Mouse (Mus musculus) liver, embryonic 16.5 days (tissue): ENCODE measurements around the gene Stard3nl. TPM values are rescaled to one million over a fixed set of nuclear protein-coding genes. Genes with fewer than 3 reads are reported as not detected.

Source experiments
- ATAC-seq: fragments of 200-750 bp; cut with Nextera tagmentation; 2 replicates; pipeline ENCODE4 v1.8.0; 2017; ENCODE audit warnings: low read depth, mild to moderate bottlenecking, moderate number of reproducible peaks, moderate library complexity
- H3K27ac ChIP-seq: fragments of 300-500 bp; sonication (generic); 2 replicates; pipeline ENCODE4 v1.5.1; 2014; ENCODE audit warnings: mild to moderate bottlenecking, low read length
- H3K27me3 ChIP-seq: fragments of 300-500 bp; sonication (generic); 2 replicates; pipeline ENCODE4 v1.6.1; 2014; ENCODE audit warnings: low read depth, low read length, mixed read lengths; ENCODE audit not compliant: control insufficient read depth, insufficient read depth
- H3K36me3 ChIP-seq: fragments of 300-500 bp; sonication (generic); 2 replicates; pipeline ENCODE4 v1.6.1; 2014; ENCODE audit warnings: mild to moderate bottlenecking; ENCODE audit not compliant: control insufficient read depth, insufficient read depth
- H3K4me1 ChIP-seq: fragments of 300-500 bp; sonication (generic); 2 replicates; pipeline ENCODE4 v1.6.1; 2014; ENCODE audit warnings: low read depth, low read length, mixed read lengths; ENCODE audit not compliant: control insufficient read depth
- H3K4me2 ChIP-seq: fragments of 300-500 bp; sonication (generic); 2 replicates; pipeline ENCODE4 v1.6.1; 2014; ENCODE audit warnings: low read depth, low read length, mixed read lengths
- H3K4me3 ChIP-seq: fragments of 300-500 bp; sonication (generic); 2 replicates; pipeline ENCODE4 v1.5.1; 2014; ENCODE audit warnings: low read depth, mild to moderate bottlenecking, low read length
- H3K9ac ChIP-seq: fragments of 300-500 bp; sonication (generic); 2 replicates; pipeline ENCODE4 v1.6.1; 2014; ENCODE audit warnings: low read depth, low read length
- H3K9me3 ChIP-seq: fragments of 300-500 bp; sonication (generic); replicated peaks from 2 replicates; pipeline ENCODE4 v1.6.1; 2016; ENCODE audit warnings: low read length; ENCODE audit not compliant: control insufficient read depth
- WGBS: fragments of 180-500 bp; shearing (Covaris S2); extraction: QIAGEN DNeasy Blood & Tissue Kit; methylation state at CpG from one replicate; pipeline ENCODE4 v1.1.7; 2014; ENCODE audit not compliant: insufficient replicate concordance; 5-methylcytosine and 5-hydroxymethylcytosine counted together
- polyA plus RNA-seq: library from polyadenylated mRNA; unstranded; fragments of >200 nt; fragmentation: Nextera tagmentation; extraction: Ambion mirVana; gene quantifications from 2 replicates; pipeline ENCODE4 v1.2.1, GENCODE M21; 2015

Gene Stard3nl
- polyA plus RNA-seq, 1 experiment from 2014 or later, result 23.0 TPM

GRCm38 (mm10) chr13:19390296-19390695 is 5.3 kb downstream of the Stard3nl start:
- no peak overlapping the region for H3K27ac ChIP-seq
- no peaks in the 10 kb centered on the region for H3K9me3 ChIP-seq
- no peak overlapping the region for H3K4me3 ChIP-seq
- H3K9ac ChIP-seq, result no peak overlapping the region
- 62% methylated on average over 4 of the region's 4 CpGs for WGBS
- peaks cover 10% of the 10 kb centered on the region for H3K4me1 ChIP-seq
- H3K36me3 ChIP-seq, result no peaks in the 10 kb centered on the region
- ATAC-seq, result no peak
- no peaks in the 10 kb centered on the region for H3K27me3 ChIP-seq
- H3K4me2 ChIP-seq, result no peak overlapping the region

GRCm38 (mm10) chr13:19389896-19390295 is 5.7 kb downstream of the Stard3nl start:
- ATAC-seq, result no peak
- no peak overlapping the region for H3K9ac ChIP-seq
- H3K4me1 ChIP-seq, result peaks cover 9% of the 10 kb centered on the region
- H3K9me3 ChIP-seq, result no peaks in the 10 kb centered on the region
- H3K4me3 ChIP-seq, result no peak overlapping the region
- 62% methylated on average over 12 of the region's 12 CpGs for WGBS
- no peak overlapping the region for H3K27ac ChIP-seq
- H3K27me3 ChIP-seq, result no peaks in the 10 kb centered on the region
- no peaks in the 10 kb centered on the region for H3K36me3 ChIP-seq
- no peak overlapping the region for H3K4me2 ChIP-seq

GRCm38 (mm10) chr13:19389434-19389833 is 6.2 kb downstream of the Stard3nl start:
- Histone ChIP-seq H3K27ac (no peak overlapping the region), H3K9ac (no peak overlapping the region), H3K36me3 (no peaks in the 10 kb centered on the region), H3K9me3 (no peaks in the 10 kb centered on the region), H3K4me2 (no peak overlapping the region), H3K4me3 (no peak overlapping the region), H3K27me3 (no peaks in the 10 kb centered on the region), H3K4me1 (peaks cover 6% of the 10 kb centered on the region)
- 66% methylated on average over 1 of the region's 1 CpGs for WGBS
- no peak for ATAC-seq

GRCm38 (mm10) chr13:19385226-19385625 is 10.4 kb downstream of the Stard3nl start:
- H3K9ac ChIP-seq, result no peak overlapping the region
- no peak for ATAC-seq

GRCm38 (mm10) chr13:19381112-19381828 is 14.3 kb downstream of the Stard3nl start:
- WGBS, result 64% methylated on average over 9 of the region's 9 CpGs
- no peak overlapping the region for H3K4me2 ChIP-seq
- ATAC-seq, result no peak

More at GRCm38 (mm10) chr13:19385226-19385625, 10.4 kb downstream of the Stard3nl start:
- no peaks in the 10 kb centered on the region for H3K27me3 ChIP-seq
- no peaks in the 10 kb centered on the region for H3K36me3 ChIP-seq
- no peak overlapping the region for H3K4me3 ChIP-seq
- H3K4me1 ChIP-seq, result no peaks in the 10 kb centered on the region
- no peak overlapping the region for H3K27ac ChIP-seq
- no peak overlapping the region for H3K4me2 ChIP-seq
- WGBS, result 82% methylated on average over 4 of the region's 4 CpGs
- no peaks in the 10 kb centered on the region for H3K9me3 ChIP-seq

GRCm38 (mm10) chr13:19379313-19379712 is 16.3 kb downstream of the Stard3nl start:
- Histone ChIP-seq H3K9ac (no peak overlapping the region), H3K4me3 (no peak overlapping the region), H3K9me3 (no peaks in the 10 kb centered on the region), H3K4me2 (no peak overlapping the region), H3K27me3 (no peaks in the 10 kb centered on the region), H3K27ac (no peak overlapping the region), H3K4me1 (no peaks in the 10 kb centered on the region), H3K36me3 (no peaks in the 10 kb centered on the region)
- WGBS, result 50% methylated on average over 6 of the region's 6 CpGs
- ATAC-seq, result no peak

More at GRCm38 (mm10) chr13:19381112-19381828, 14.3 kb downstream of the Stard3nl start:
- no peaks in the 10 kb centered on the region for H3K27me3 ChIP-seq
- no peak overlapping the region for H3K4me3 ChIP-seq
- H3K4me1 ChIP-seq, result no peaks in the 10 kb centered on the region
- H3K9me3 ChIP-seq, result no peaks in the 10 kb centered on the region
- H3K36me3 ChIP-seq, result no peaks in the 10 kb centered on the region
- H3K27ac ChIP-seq, result no peak overlapping the region
- H3K9ac ChIP-seq, result no peak overlapping the region

GRCm38 (mm10) chr13:19372133-19372729 is 23.4 kb downstream of the Stard3nl start:
- Histone ChIP-seq H3K9me3 (no peaks in the 10 kb centered on the region), H3K9ac (no peak overlapping the region), H3K36me3 (no peaks in the 10 kb centered on the region), H3K27ac (no peak overlapping the region), H3K4me2 (no peak overlapping the region), H3K27me3 (no peaks in the 10 kb centered on the region), H3K4me3 (no peak overlapping the region), H3K4me1 (no peaks in the 10 kb centered on the region)
- WGBS, result 55% methylated on average over 8 of the region's 8 CpGs
- no peak for ATAC-seq

- WGBS, result 73% methylated on average over 6 of the region's 6 CpGs
- Histone ChIP-seq H3K27ac (no peak overlapping the region), H3K9me3 (no peaks in the 10 kb centered on the region), H3K36me3 (no peaks in the 10 kb centered on the region), H3K4me3 (no peak overlapping the region), H3K4me1 (no peaks in the 10 kb centered on the region; the same call in 1 of the 2 replicates), H3K4me2 (no peak overlapping the region), H3K9ac (no peak overlapping the region), H3K27me3 (no peaks in the 10 kb centered on the region)
- ATAC-seq, result no peak
Measured at GRCm38 (mm10) chr13:19368817-19369216, 26.8 kb downstream of the Stard3nl start.

GRCm38 (mm10) chr13:19367536-19367935 is 28.1 kb downstream of the Stard3nl start:
- H3K27ac ChIP-seq, result no peak overlapping the region
- no peak overlapping the region for H3K4me2 ChIP-seq
- H3K36me3 ChIP-seq, result no peaks in the 10 kb centered on the region
- H3K9me3 ChIP-seq, result no peaks in the 10 kb centered on the region
- 74% methylated on average over 7 of the region's 7 CpGs for WGBS
- no peaks in the 10 kb centered on the region for H3K27me3 ChIP-seq
- ATAC-seq, result no peak
- H3K4me3 ChIP-seq, result no peak overlapping the region
- H3K9ac ChIP-seq, result no peak overlapping the region
- H3K4me1 ChIP-seq, result no peaks in the 10 kb centered on the region; the same call in 1 of the 2 replicates
